Mouse (Mus musculus): ENCODE results near the gene Fbxw20.
"Not testable (repeated sequence)": the region's sequence is repeated elsewhere in the genome, so short reads cannot be mapped to it uniquely, and the experiment has no call there.

The Fbxw20 gene

DNA sequence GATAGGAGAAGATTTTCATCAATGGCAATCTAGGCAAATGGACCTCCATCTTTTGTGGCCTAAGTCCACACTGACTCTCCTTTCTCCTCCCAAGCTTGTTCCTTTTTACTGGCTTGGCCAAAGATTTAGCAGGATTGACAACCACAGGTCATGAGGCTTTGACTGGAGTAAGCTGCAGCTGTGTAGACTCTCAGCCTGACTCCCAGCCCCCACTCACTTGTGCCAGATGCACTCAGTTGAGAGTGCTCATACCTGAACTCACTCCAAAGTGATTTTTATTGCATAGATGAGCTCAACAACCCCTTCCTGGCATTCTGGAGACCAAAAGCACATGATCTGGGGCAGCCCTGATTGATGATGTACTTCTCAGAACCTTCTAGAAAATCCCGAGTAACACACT lies at the start of gene Fbxw20:
TSS of gene Fbxw20 (minus strand) at position 101 of the 400 bp plus-strand sequence.
- DNase-seq: no peak

DNA sequence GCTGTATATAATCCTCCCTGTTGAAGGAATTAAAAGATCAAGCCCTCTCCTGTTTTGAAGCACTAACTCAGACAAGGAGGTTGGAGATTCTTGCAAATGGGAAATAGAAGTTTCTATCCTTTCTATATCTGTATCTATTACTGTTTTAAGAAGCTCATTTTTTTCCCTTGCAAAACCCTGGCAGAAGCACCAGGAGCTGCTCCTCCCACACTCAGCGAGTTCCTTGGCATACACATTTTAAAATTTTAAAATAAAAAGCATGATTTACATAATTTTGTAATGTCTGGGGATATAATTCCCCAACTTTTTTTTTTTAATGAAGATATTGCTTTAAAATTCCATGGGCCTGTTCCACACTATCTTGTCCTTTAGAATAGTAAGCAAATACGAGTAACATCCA lies 28.5 kb upstream of the Fbxw20 start:
- no peak for DNase-seq

DNA sequence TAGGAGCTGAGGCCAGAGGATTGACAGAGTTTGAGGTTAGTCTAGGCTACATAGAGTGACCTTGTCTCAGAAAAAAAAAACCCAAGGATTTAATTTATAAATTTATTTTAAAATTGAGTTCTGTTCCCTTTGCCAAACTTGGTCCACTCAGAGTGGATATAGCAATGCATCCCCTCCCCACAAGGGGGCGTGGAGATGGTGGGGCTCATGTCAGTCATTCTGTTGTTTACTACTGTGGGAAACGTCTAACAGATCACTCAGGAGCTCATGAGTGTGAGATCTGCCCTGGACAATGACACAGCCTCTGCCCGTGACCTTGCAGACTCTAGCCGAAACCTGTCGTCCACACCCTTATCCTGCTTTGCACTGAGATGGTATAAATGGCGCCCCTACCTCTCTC lies 16.1 kb downstream of the Fbxw20 start:
- peak; percentile 10 to 13 for DNase-seq

DNA sequence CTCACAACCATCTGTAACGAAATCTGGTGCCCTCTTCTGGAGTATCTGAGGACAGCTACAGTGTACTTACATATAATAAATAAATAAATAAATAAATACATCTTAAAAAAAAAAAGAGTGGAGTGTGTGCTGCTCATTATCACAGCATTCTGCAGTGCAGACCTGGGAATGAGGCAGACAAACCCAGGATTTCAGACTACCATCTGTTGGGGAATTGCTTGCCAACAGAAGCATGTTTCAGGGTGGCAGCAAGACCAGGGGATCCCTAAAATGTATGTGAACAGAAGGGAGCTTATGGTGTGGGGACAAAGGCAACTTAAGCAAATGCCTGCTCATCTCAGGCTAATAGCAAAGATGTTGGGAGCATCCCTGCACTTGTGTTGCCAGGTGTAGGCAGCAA lies 33.2 kb downstream of the Fbxw20 start:
- peak; percentile 10 to 16 for DNase-seq

DNA sequence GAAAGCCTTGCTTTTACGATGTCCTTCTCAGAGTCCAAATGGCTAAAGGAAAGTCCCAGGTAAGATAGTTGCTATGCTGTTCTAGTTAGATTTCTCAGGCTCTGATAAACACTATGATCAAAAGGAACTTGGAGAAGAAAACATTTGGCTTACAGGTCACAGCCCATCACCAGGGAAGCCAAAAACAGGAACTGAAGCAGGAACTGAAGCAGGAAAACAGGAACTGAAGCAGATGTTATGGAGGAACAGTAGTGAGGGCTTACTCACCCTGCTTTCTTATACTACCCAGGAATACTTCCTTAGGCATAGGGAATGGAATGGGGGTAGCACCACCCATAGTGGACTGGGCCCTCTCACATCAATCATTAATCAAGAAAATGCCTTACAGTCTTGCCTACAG lies 34.2 kb downstream of the Fbxw20 start:
- DNase-seq: no peak

DNA sequence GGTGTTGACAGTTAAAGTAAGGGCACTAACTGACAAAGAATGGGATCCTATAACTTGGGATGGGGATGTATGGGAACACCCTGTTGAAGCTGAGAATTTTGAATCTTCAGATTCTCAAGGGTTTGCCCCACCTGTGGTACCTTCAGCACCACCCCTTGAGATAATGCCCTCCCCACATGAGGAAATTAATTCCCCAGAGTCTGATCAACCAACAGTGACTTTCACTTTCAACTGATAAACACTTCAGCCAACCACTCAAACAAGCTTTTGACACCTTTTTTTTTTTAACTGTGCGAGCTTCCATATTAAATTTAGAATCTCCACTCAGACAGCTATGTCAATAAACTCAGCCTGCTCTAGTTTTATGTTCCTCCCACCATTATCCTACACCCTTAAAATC lies 35.2 kb downstream of the Fbxw20 start:
- no peak for DNase-seq

DNA sequence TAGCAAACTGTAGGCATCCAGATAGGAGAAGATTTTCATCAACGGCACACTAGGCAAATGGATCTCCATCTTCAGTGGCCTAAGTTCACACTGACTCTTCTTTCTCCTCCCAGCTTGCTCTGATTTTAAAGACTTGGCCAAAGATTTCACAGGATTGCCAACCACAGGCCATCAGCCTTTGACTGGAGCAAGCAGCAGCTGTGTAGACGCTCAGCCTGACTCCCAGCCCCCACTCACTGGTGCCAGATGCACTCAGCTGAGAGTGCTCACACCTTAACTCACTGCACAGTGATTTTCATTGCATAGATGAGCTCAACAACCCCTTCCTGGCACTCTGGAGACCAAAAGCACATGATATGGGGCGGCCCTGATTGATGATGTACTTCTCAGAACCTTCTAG lies 38.7 kb downstream of the Fbxw20 start, which contains the start of gene Fbxw13:
TSS of gene Fbxw13 (minus strand) at position 101 of the 400 bp plus-strand sequence.
- DNase-seq: not testable (repeated sequence)

DNA sequence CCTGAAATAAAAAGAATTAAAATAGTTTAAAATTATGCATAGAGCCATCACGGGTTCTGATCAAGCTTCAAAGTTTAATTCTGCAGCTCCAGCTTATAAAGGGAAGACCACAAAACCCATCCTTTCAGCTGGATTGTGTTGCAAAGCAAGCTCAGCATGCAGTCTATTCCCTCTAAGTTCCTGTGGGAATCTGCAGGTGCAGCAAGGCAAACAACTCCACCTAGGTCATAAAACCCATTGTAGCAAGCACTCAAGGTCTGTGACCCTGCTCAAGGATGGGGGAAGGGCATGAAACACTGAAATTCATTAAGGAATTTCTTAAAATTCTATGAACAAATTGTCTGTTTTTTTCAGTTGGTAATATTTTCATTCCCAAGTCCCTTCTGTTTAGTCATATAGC lies 57.3 kb downstream of the Fbxw20 start:
- DNase-seq: no peak

DNA sequence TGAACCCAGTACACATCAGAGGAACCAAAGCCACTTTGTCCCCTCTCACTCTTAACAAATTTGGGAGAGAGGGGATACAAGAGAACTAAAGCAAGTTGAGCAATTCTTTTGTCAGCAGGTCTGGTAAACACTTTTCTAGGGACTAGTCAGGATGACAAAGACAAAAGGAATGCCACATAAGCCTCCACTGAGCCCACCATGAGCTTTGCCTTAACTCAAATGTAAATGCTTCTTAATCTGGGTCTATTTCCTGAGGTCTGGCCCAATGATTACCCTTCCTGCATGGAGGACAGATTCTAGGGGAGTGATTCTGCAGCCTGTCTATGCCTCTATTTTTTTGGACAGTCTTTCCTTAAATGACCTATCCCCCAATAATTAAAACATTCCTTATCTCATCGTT lies 58.3 kb downstream of the Fbxw20 start:
- DNase-seq: no peak
